Mouse (Mus musculus) lung, embryonic 16.5 days (tissue): ENCODE measurements at regions not wholly inside any gene's neighbourhood (a gene's known extent, or its start where the extent isn't known, plus 50 kb on each side); places are given as distances from the start of the nearest gene placed in this dataset.

Source experiments
- ATAC-seq: fragments of 200-750 bp; cut with Nextera tagmentation; 2 replicates; pipeline ENCODE4 v1.8.0; 2017; ENCODE audit warnings: low read depth, mild to moderate bottlenecking, moderate library complexity
- H3K27ac ChIP-seq: fragments of 300-500 bp; sonication (generic); 2 replicates; pipeline ENCODE4 v1.5.1; 2014; ENCODE audit warnings: mild to moderate bottlenecking, control low read depth, low read length
- H3K27me3 ChIP-seq: fragments of 300-500 bp; sonication (generic); 2 replicates; pipeline ENCODE4 v1.6.1; 2014; ENCODE audit warnings: low read depth, low read length, mixed read lengths; ENCODE audit not compliant: control insufficient read depth, insufficient read depth
- H3K36me3 ChIP-seq: fragments of 300-500 bp; sonication (generic); 2 replicates; pipeline ENCODE4 v1.6.1; 2014; ENCODE audit warnings: low read length; ENCODE audit not compliant: control insufficient read depth, insufficient read depth
- H3K4me1 ChIP-seq: fragments of 300-500 bp; sonication (generic); replicated peaks from 2 replicates; pipeline ENCODE4 v1.6.1; 2014; ENCODE audit warnings: low read length, mixed read lengths; ENCODE audit not compliant: control insufficient read depth, insufficient read depth
- H3K4me2 ChIP-seq: fragments of 300-500 bp; sonication (generic); 2 replicates; pipeline ENCODE4 v1.6.1; 2014; ENCODE audit warnings: low read depth, low read length, control low read depth
- H3K4me3 ChIP-seq: fragments of 300-500 bp; sonication (generic); 2 replicates; pipeline ENCODE4 v1.5.1; 2014; ENCODE audit warnings: mild to moderate bottlenecking, low read length, control low read depth
- H3K9ac ChIP-seq: fragments of 300-500 bp; sonication (generic); 2 replicates; pipeline ENCODE4 v1.6.1; 2014; ENCODE audit warnings: low read length, control low read depth
- H3K9me3 ChIP-seq: fragments of 300-500 bp; sonication (generic); 2 replicates; pipeline ENCODE4 v1.6.1; 2016; ENCODE audit warnings: low read length; ENCODE audit not compliant: control insufficient read depth
- WGBS: fragments of 180-500 bp; shearing (Covaris S2); extraction: QIAGEN DNeasy Blood & Tissue Kit; methylation state at CpG from one replicate; pipeline ENCODE4 v1.1.7; 2014; 5-methylcytosine and 5-hydroxymethylcytosine counted together

GRCm38 (mm10) chr1:166942201-166942600 is 59.0 kb upstream of the Fam78b start:
- Histone ChIP-seq H3K27ac (no peak overlapping the region), H3K9me3 (no peaks in the 10 kb centered on the region), H3K36me3 (no peaks in the 10 kb centered on the region), H3K4me3 (no peak overlapping the region), H3K4me1 (no peaks in the 10 kb centered on the region), H3K27me3 (no peaks in the 10 kb centered on the region), H3K9ac (no peak overlapping the region), H3K4me2 (no peak overlapping the region)
- no peak for ATAC-seq
- 60% methylated on average over 1 of the region's 1 CpGs for WGBS

GRCm38 (mm10) chr1:166944540-166944939 is 56.7 kb upstream of the Fam78b start:
- WGBS, result 52% methylated on average over 7 of the region's 7 CpGs

GRCm38 (mm10) chr1:166947844-166948702 is 53.1 kb upstream of the Fam78b start:
- Histone ChIP-seq H3K4me1 (no peaks in the 10 kb centered on the region), H3K9me3 (no peaks in the 10 kb centered on the region), H3K27me3 (no peaks in the 10 kb centered on the region), H3K4me2 (no peak overlapping the region), H3K4me3 (no peak overlapping the region), H3K9ac (no peak overlapping the region), H3K36me3 (no peaks in the 10 kb centered on the region), H3K27ac (no peak overlapping the region)
- 38% methylated on average over 15 of the region's 15 CpGs for WGBS
- ATAC-seq, result no peak

More at GRCm38 (mm10) chr1:166944540-166944939, 56.7 kb upstream of the Fam78b start:
- no peak overlapping the region for H3K4me2 ChIP-seq
- no peaks in the 10 kb centered on the region for H3K36me3 ChIP-seq
- H3K9ac ChIP-seq, result no peak overlapping the region
- H3K27ac ChIP-seq, result no peak overlapping the region
- no peaks in the 10 kb centered on the region for H3K4me1 ChIP-seq
- H3K9me3 ChIP-seq, result no peaks in the 10 kb centered on the region
- ATAC-seq, result no peak
- no peak overlapping the region for H3K4me3 ChIP-seq
- no peaks in the 10 kb centered on the region for H3K27me3 ChIP-seq
